Mouse (Mus musculus) layer of hippocampus, adult 9-11 months (tissue): ENCODE data around the gene Esam.

Experiments
- DNase-seq: peaks from one replicate; pipeline ENCODE4 v3.0.0; 2022

The Esam gene

DNA sequence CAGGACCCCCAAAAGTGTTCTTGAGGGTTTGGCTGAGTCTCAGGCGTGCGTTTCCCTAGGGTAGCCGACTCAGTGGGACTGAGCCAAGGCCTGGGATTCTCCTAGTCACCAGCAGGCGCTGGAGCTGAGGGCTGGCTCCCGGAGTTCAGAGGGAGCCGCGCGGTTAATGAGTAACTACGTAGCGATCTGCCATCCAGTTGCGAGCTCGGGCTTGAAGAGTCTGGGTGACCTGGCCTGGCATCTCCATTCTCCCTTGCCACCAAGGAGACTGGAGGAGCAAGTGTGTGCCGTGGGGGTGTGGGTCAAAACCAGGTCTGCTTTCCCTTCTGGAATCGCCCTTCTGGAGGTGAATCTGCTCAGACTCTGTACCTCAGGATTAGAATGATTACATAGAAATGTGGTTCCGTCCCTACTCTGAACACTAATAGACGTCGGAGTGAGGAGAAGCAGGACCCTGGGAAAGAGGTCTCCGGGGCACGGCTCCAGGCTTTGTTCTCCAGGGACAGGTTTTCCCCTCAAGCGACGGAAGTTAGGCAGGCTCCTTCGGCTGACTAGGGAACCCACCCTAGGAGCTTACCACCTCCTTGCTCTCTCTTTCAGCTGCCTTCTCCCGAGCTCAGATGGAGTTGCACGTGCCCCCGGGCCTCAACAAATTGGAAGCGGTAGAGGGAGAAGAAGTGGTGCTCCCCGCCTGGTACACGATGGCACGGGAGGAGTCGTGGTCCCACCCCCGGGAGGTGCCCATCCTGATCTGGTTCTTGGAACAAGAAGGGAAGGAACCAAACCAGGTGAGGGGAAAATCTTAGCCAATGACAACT is 3.2 kb downstream of the Esam start:
- no peak for DNase-seq

DNA sequence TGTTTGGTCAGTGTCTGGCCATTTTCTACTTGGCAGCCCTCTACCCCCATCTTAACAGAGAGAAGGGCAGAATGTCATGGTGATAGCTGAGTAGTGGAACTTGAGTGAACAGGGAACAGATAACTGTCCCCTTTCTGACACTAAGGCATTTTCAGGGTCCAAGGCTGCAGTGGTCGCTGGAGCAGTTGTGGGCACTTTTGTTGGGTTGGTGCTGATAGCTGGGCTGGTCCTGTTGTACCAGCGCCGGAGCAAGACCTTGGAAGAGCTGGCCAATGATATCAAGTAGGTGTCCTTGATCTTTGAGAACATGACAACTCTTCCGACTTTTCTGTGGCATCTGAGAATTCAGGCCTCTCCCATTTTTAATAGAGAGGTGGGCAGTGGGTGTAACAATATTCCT is 9.0 kb downstream of the Esam start:
- DNase-seq, result no peak

GRCm38 (mm10) chr9:37537658-37538250 is 9.9 kb downstream of the Esam start:
- no peak for DNase-seq

GRCm38 (mm10) chr9:37539170-37540025 is 11.5 kb downstream of the Esam start, which contains the start of gene Vsig2:
Gene Vsig2, plus strand, starts transcription at chr9:37539255.
- no peak for DNase-seq

- no peak for DNase-seq
These were observed 12.3 kb downstream of the Esam start for GRCm38 (mm10) chr9:37540226-37540625.

GRCm38 (mm10) chr9:37540701-37541575 is 13.1 kb downstream of the Esam start:
- DNase-seq, result no peak

DNA sequence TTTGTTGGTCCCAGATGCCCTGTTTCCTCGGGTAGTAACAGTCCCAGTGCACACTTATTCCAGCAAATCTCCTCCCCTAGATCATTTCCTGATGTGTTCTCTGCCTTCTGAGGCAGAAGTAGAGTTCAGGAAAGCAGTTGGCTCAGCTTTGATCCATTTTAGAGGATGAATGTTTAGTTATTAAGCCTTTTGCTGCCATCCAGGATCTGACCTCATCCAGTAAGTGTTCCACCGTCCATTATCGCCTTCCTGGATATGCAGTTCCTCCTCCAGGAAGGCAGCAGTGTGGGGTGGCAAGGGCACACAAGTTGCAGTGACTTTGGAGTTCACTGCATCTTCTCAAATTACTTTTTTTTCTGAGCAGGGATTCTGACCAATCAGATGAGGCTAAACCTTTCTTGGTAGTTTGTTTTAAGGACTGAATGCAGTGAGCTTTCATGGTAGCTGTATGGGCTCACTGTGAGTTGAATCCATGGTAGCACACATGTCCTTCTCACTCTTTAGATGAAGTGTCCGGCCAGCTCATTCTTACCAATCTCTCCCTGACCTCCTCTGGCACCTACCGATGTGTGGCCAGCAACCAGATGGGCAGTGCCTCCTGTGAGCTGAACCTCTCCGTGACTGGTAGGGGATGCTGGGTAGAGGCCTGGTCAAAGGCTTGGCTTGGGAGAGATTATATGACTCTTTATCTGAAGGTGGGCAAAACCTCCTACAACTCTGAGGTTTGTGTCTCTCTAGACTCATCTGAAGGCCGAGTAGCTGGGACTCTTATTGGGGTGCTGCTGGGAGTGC is 14.2 kb downstream of the Esam start:
- no peak for DNase-seq

DNA sequence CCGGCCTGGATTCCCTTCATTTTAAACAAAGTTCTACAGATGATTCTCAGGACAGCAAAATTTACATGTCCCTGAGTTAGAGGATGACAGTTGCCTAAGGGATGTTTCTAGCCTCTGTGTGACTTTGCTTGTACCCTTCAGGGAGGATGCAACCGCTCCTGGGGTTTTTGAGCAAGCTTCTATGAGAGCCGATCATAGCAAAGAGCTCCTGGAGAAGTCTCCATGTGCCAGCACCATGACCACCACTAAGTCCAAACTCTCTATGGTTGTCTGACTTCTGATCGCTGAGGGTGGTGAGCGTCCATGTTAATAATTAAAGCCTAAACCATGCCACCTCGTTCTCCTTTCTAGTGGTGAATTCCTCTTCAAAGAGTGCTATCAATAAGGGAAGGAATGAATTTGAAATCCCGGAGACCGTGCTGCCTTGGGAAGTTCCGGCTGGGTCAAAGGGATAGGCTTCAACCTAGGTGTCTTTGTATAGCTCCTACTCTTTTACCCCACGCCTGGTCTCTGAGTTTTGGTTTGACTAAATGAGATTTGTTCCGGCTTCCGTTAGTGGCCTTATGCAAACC is 16.1 kb downstream of the Esam start:
- DNase-seq, result no peak

DNA sequence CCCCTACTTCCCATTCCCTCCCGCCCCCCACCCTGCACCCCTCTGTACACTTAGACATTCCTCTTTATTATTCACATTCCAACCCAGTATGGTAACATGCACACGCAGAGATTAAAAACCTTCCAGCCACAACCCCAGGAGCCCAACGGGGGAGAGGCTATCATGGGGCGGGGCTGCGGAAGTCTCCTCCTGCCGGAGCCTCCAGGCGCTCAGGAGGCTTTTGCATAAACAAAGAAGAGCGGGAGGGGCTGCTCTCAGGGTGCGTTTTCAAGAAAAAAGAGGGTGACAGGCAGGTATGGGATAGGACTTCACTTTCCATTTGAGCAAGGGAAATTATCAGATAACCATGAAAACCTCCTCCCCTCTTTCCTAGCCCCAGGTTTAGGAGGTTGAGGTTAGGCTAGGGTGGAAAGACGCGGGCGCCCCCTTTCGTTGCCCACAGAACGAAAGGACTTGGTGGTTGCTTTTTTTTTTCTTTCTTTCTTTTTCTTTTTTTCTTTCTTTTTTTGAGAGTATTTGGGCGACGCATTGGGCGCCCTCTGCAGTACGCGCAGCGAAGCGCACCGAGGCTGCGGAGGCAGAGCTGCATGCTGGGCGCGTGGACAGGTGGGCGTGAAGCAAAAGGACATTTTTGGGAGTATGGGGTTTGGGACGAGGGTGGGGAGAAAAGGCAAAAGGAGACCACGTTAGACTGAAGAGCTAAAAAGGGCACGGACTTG is 16.7 kb downstream of the Esam start:
- DNase-seq, result peak; percentile 68

- DNase-seq, result no peak
These were observed 17.3 kb downstream of the Esam start for GRCm38 (mm10) chr9:37545166-37545610.

- DNase-seq, result no peak
These were observed 18.1 kb downstream of the Esam start for GRCm38 (mm10) chr9:37545847-37546452.

- no peak for DNase-seq
These were observed 19.0 kb downstream of the Esam start for GRCm38 (mm10) chr9:37546889-37547288.

- no peak for DNase-seq
These were observed 22.6 kb downstream of the Esam start for GRCm38 (mm10) chr9:37550435-37550834.

GRCm38 (mm10) chr9:37551751-37552531 is 24.1 kb downstream of the Esam start:
- peak; percentile 45 for DNase-seq

DNA sequence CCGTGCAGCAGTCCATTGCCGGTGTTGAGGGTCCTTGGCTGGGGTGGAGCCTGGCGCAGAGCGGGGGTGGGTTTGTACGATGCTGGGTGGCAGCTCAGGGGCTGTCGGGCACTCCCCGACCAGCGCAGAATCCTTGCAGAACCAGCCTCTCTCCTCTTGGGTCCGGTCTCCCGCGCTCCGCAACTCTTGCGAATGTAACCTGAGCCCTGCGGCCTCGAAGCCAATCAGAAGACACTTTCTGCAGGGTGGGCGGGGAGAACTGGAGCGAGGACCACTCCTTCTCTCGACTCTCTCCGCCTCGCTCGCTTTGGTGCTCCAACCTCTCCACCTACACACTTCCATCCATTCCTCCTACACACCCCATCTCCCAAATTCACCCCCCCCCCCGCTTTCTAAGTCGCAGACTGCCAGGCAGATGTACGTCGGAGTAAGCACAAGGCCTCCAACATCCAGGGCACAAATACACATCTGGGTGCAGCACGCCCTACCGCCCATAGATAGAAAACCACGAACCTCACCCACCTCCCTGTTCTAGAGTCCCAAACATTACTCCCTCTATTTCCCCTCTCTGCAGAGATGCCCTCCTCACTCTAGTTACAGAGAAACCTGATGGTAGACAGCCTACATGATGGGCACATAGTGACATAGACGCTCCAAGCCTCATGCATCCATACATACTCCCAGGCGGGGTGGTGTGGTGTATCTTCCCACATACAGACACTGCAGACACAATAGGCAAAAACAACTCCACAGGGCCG is 24.8 kb downstream of the Esam start, which contains the start of gene Nrgn:
Gene Nrgn (minus strand): TSS at position 369 of the 758 bp plus-strand sequence.
- peak; percentile 91 for DNase-seq

DNA sequence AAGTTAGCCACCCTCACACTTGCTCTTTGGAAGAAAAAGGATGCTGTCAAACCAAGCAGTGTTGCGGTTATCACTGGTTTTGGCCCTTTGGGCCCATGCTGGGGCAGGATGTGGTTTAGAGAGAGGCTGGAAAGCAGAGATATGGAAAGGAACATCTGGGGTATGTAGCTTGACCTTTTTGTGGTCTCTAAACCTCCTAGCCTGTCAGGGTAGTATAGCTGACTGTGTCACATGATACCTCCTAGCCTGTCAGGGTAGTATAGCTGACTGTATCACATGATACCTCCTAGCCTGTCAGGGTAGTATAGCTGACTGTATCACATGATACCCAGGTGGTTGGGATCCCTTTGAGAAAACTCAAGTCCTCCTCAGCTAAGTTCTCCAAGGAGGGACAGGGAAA is 26.4 kb downstream of the Esam start:
- DNase-seq, result no peak

GRCm38 (mm10) chr9:37554838-37555748 is 27.2 kb downstream of the Esam start, which contains the start of gene Siae:
Gene Siae, plus strand, starts transcription at chr9:37555698.
- DNase-seq, result peak; percentile 56
